Mouse (Mus musculus) olfactory bulb, adult 2 months (tissue): ENCODE data around the gene Rap1gap. TPM values are rescaled to one million over a fixed set of nuclear protein-coding genes. Genes with fewer than 3 reads are reported as not detected.
A peak's percentile ranks its signal among the peaks of the same experiment; 100 is the strongest.

Experiments
- H3K27ac ChIP-seq: fragments of 200-500 bp; 2 replicates; pipeline ENCODE4 v1.5.1; 2012; ENCODE audit warnings: low read depth, low read length; ENCODE audit not compliant: insufficient read depth
- H3K4me1 ChIP-seq: fragments of 200-500 bp; 2 replicates; pipeline ENCODE4 v1.6.1; 2012; ENCODE audit warnings: low read length; ENCODE audit not compliant: control insufficient read depth, insufficient read depth
- H3K4me3 ChIP-seq: fragments of 200-500 bp; 2 replicates; pipeline ENCODE4 v1.5.1; 2012; ENCODE audit warnings: mild to moderate bottlenecking, low read depth, low read length, moderate library complexity; ENCODE audit not compliant: insufficient read depth
- CTCF ChIP-seq: fragments of 200-500 bp; IDR thresholded peaks from 2 replicates; pipeline ENCODE4 v1.5.1; 2012; ENCODE audit warnings: low read depth, mild to moderate bottlenecking, low read length, moderate library complexity; ENCODE audit not compliant: insufficient read depth
- POLR2A ChIP-seq: fragments of 200-500 bp; IDR thresholded peaks from 2 replicates; pipeline ENCODE4 v1.6.1; 2012; ENCODE audit warnings: mild to moderate bottlenecking, low read depth, low read length, moderate library complexity; ENCODE audit not compliant: insufficient read depth
- WGBS: fragments of 180-500 bp; shearing (Covaris S2); methylation state at CpG from one replicate; pipeline ENCODE4 v1.1.7; 2018; 5-methylcytosine and 5-hydroxymethylcytosine counted together
- polyA plus RNA-seq: library from polyadenylated mRNA; stranded (reverse); fragments of >200 nt; gene quantifications from 2 replicates; pipeline ENCODE4 v1.2.4, GENCODE M21; 2012; ENCODE audit warnings: low replicate concordance; ENCODE audit not compliant: missing spikeins, insufficient read depth, insufficient read length

Rap1gap gene
- polyA plus RNA-seq, 1 experiment: not detected

DNA sequence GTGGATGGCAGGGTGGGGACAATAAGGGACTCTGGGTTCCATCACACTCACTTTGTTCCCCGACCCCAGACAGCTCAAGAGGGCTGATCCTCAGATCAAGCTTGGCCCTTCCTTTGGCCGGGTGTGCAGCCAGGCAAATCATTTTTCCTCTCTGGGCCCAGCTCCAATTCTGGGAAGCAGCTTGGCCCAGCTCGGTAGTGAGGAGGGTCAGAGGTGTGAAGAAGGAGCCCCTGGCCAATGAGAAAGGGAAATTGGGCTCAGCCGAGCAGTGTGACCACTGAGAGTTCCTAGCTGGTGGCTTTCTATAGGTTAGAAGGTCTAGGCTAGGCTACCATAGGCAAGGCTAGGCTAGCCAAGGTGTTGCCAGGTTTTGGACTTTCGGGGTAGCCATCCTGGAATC lies 3.2 kb downstream of the Rap1gap start:
- H3K27ac ChIP-seq: peak overlapping the region; percentile 17; the same call in 1 of the 2 replicates
- TF ChIP-seq CTCF: no peak
- TF ChIP-seq POLR2A: no peak
- 61% methylated on average over 5 of the region's 5 CpGs for WGBS
- H3K4me3 ChIP-seq: no peak overlapping the region
- peaks cover 34% of the 10 kb centered on the region for H3K4me1 ChIP-seq

GRCm38 (mm10) chr4:137671711-137672500 lies 7.4 kb downstream of the Rap1gap start:
- no peak for TF ChIP-seq POLR2A
- TF ChIP-seq CTCF: no peak
- WGBS: 75% methylated on average over 13 of the region's 13 CpGs
- Histone ChIP-seq H3K4me3 (no peak overlapping the region), H3K4me1 (peaks cover 34% of the 10 kb centered on the region), H3K27ac (no peak overlapping the region)

DNA sequence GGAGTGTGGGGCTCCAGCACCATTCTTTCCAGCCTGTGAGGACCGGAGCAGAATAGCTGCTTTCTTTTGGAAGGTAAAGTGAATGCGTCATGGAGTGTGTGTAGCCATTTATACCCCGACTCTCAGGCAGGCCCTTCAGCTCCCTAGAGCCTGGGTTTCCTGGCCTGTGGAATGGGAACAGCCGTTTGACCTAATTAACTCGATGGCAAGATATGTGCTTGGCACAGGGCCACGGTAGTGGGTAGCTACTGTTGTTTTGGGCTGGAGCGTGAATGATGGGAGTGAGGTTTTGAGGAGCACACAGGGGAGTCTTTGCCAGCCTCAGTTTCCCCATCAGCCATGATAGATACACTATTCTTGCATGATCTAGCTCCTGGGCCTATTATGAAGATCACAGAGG lies 11.0 kb downstream of the Rap1gap start:
- no peak overlapping the region for H3K27ac ChIP-seq
- H3K4me3 ChIP-seq: no peak overlapping the region
- TF ChIP-seq POLR2A: no peak
- 34% methylated on average over 7 of the region's 7 CpGs for WGBS
- H3K4me1 ChIP-seq: peaks cover 40% of the 10 kb centered on the region

DNA sequence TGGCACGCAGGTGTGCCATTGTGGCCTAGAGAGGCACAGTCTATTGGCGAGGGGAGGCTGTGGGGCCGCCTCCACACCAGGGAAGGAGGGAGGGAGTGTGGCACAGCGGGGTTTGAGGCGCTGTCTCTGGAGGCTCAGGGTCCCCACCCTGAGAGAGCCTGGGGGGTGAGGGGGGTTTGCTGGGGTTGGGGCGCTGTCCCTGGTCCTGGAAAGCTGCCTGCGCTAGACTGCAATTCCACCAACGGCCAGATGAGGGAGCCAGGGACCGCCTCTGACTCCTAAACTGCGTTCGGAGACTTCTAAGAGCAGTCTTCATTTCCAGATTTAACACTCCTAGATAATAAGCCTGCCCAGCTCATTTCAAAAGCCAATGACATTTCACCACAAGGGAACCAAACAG lies 11.5 kb downstream of the Rap1gap start:
- Histone ChIP-seq H3K27ac (no peak overlapping the region), H3K4me1 (peaks cover 45% of the 10 kb centered on the region), H3K4me3 (no peak overlapping the region)
- WGBS: 11% methylated on average over 11 of the region's 11 CpGs
- TF ChIP-seq POLR2A: no peak
- peak; percentile 85 for TF ChIP-seq CTCF

- 45% methylated on average over 13 of the region's 13 CpGs for WGBS
- peaks cover 54% of the 10 kb centered on the region for H3K4me1 ChIP-seq
- H3K27ac ChIP-seq: no peak overlapping the region
- H3K4me3 ChIP-seq: no peak overlapping the region
- TF ChIP-seq POLR2A (no peak), CTCF (no peak)
Measured at GRCm38 (mm10) chr4:137676700-137677484, 12.4 kb downstream of the Rap1gap start.

GRCm38 (mm10) chr4:137677906-137678305 lies 13.4 kb downstream of the Rap1gap start:
- no peak for TF ChIP-seq CTCF
- TF ChIP-seq POLR2A: no peak
- Histone ChIP-seq H3K4me1 (peaks cover 62% of the 10 kb centered on the region), H3K27ac (no peak overlapping the region), H3K4me3 (no peak overlapping the region)
- WGBS: 73% methylated on average over 5 of the region's 5 CpGs

DNA sequence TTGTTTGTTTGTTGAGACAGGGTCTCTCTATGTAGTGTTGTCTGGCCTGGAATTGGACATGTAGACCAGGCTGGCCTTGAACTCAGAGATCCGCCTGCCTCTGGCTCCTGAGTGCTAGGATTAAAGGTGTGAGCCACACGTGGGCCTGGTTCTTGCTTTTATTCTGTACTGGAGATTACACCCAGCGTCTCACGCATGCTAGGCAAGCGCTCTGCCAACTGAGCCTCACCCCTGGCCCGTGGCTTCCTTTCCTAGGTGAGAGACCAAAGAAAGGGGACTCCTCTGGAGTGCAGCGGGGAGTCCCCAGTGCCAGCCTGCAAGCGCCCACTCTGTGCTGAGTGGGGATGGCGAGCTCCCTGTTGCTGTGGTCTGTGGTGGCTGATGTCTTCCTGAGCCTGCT lies 14.0 kb downstream of the Rap1gap start:
- no peak overlapping the region for H3K4me3 ChIP-seq
- 84% methylated on average over 9 of the region's 9 CpGs for WGBS
- no peak overlapping the region for H3K27ac ChIP-seq
- peaks cover 64% of the 10 kb centered on the region for H3K4me1 ChIP-seq
- TF ChIP-seq POLR2A (no peak), CTCF (no peak)

GRCm38 (mm10) chr4:137679979-137680550 lies 15.5 kb downstream of the Rap1gap start:
- no peak overlapping the region for H3K27ac ChIP-seq
- peaks cover 72% of the 10 kb centered on the region for H3K4me1 ChIP-seq
- WGBS: 68% methylated on average over 2 of the region's 2 CpGs
- TF ChIP-seq POLR2A (no peak), CTCF (no peak)
- H3K4me3 ChIP-seq: no peak overlapping the region

DNA sequence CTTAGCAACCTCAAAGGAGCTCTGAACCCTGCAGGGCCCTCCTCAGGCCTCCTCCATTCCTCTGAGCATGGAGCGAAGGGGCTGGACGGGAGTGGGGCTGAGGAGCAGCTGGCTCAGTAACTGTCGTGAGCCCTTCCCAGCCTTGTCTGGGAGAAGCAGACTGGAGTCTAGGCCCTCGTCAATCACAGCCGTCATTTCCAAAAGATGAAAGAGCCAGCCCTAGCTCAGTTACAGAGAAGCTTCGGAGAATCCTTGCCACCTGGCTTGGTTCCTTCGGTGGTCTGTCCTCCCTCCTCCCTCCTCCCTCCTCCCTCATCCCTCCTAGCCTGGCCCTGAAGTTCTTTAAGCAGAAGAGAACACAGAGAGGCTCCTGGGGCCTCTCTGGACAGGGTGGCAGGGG lies 16.2 kb downstream of the Rap1gap start:
- H3K4me1 ChIP-seq: peaks cover 72% of the 10 kb centered on the region
- no peak for TF ChIP-seq POLR2A
- TF ChIP-seq CTCF: no peak
- 59% methylated on average over 7 of the region's 7 CpGs for WGBS
- peak overlapping the region; percentile 19; the same call in 1 of the 2 replicates for H3K27ac ChIP-seq
- H3K4me3 ChIP-seq: no peak overlapping the region
